Mouse (Mus musculus): ENCODE measurements around the gene Plekhh3. TPM values are rescaled to one million over a fixed set of nuclear protein-coding genes. Genes with fewer than 3 reads are reported as not detected.

The Plekhh3 gene
- total RNA-seq, 1 experiment, result 3.4 TPM

DNA sequence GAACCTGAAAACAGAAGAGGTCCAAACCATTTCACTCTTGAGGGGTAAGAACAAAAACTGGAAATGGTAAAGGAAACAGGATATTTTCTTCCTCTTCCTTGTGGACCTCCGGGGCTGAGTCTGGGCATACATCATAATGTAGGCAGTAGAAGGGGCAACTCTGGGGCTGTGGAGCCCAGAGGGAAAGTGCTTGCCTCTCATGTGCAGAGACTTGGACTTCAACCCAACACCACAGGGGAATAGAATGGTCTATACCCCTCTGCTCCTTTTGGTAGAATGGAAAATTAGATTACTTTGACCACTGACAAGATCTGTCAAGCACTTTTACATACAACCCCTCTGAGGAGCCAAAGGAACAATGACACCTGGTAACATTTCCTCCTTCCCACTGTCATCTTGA is 23.9 kb upstream of the Plekhh3 start:
- TF ChIP-seq ZC3H11A (IDR thresholded peaks at IDR 0.05; ENCODE audit: borderline replicate concordance, low read depth, low read length) (no peak), ZNF384 (IDR thresholded peaks at IDR 0.05; ENCODE audit: low read depth, low read length) (no peak), MAFK (IDR thresholded peaks at IDR 0.05; ENCODE audit: insufficient read depth, low read depth, low read length) (no peak), HCFC1 (IDR thresholded peaks at IDR 0.05; ENCODE audit: borderline replicate concordance, insufficient read depth, low read length) (no peak), CHD2 (IDR thresholded peaks at IDR 0.05; ENCODE audit: low read depth, low read length) (no peak)
- in situ Hi-C loops (cut with MboI; ENCODE audit: low sequenced_read_pairs in 2 of 2, unreplicated experiment in 2 of 2), result no loop called here

DNA sequence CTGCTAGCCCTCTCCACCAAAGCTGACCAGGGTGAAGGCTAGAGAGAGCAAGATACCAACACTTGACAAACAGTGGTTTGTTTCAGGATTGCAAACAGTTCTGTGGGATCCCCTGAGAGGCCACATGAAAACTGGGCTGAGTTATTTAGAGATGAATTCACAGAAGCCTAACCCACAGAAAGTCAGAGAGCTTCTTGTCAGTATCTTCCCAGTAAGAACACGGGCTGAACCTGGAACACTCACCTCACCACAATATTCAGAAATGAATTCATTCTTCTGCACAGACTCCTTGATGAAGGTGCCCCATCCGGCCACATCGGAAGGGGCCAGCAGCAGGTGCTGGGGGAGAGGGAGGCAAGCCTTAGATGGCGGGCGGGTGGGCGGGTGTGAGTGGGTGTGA is 23.5 kb upstream of the Plekhh3 start:
- TF ChIP-seq CHD2 (IDR thresholded peaks at IDR 0.05; ENCODE audit: low read depth, low read length), result no peak
- no peak for TF ChIP-seq MAFK (IDR thresholded peaks at IDR 0.05; ENCODE audit: insufficient read depth, low read depth, low read length)
- TF ChIP-seq HCFC1 (IDR thresholded peaks at IDR 0.05; ENCODE audit: borderline replicate concordance, insufficient read depth, low read length), result no peak
- no peak for TF ChIP-seq ZNF384 (IDR thresholded peaks at IDR 0.05; ENCODE audit: low read depth, low read length)
- no peak for TF ChIP-seq ZC3H11A (IDR thresholded peaks at IDR 0.05; ENCODE audit: borderline replicate concordance, low read depth, low read length)
- in situ Hi-C loops (cut with MboI; ENCODE audit: low sequenced_read_pairs in 2 of 2, unreplicated experiment in 2 of 2), result no loop called here
- no peak overlapping the region for H3K9ac ChIP-seq (ENCODE audit: insufficient read depth, low read depth, low read length, poor library complexity, severe bottlenecking)
- H3K4me1 ChIP-seq (ENCODE audit: control insufficient read depth in 2 of 2, insufficient read depth in 2 of 2, low read length in 2 of 2, poor library complexity in 1 of 2), result peaks cover 0 to 15% of the 10 kb centered on the region in 2 experiments; a peak in 2 of 4 replicates
- peaks cover 20% of the 10 kb centered on the region for H3K36me3 ChIP-seq (ENCODE audit: control insufficient read depth, insufficient read depth, low read length, poor library complexity, severe bottlenecking)
- DNase-seq (ENCODE audit: low read depth, low spot score), result no peak
- H3K9me3 ChIP-seq (ENCODE audit: control insufficient read depth, insufficient read depth, low read depth, low read length), result no peaks in the 10 kb centered on the region
- H3K27ac ChIP-seq (ENCODE audit: insufficient read depth, low read depth, low read length, poor library complexity, severe bottlenecking), result no peak overlapping the region
- no peak overlapping the region for H3K4me3 ChIP-seq (ENCODE audit: insufficient read depth in 1 of 2, low read depth in 1 of 2, low read length in 2 of 2, poor library complexity in 1 of 2, severe bottlenecking in 1 of 2)

More for the DNA sequence above, 23.9 kb upstream of the Plekhh3 start:
- Histone ChIP-seq H3K9me3 (ENCODE audit: control insufficient read depth, insufficient read depth, low read depth, low read length) (no peaks in the 10 kb centered on the region), H3K4me3 (ENCODE audit: insufficient read depth in 1 of 2, low read depth in 1 of 2, low read length in 2 of 2, poor library complexity in 1 of 2, severe bottlenecking in 1 of 2) (no peak overlapping the region), H3K27ac (ENCODE audit: insufficient read depth, low read depth, low read length, poor library complexity, severe bottlenecking) (no peak overlapping the region), H3K9ac (ENCODE audit: insufficient read depth, low read depth, low read length, poor library complexity, severe bottlenecking) (no peak overlapping the region), H3K36me3 (ENCODE audit: control insufficient read depth, insufficient read depth, low read length, poor library complexity, severe bottlenecking) (peaks cover 21% of the 10 kb centered on the region), H3K4me1 (ENCODE audit: control insufficient read depth in 2 of 2, insufficient read depth in 2 of 2, low read length in 2 of 2, poor library complexity in 1 of 2) (peaks cover 0 to 12% of the 10 kb centered on the region in 2 experiments; a peak in 2 of 4 replicates)
- no peak for DNase-seq (ENCODE audit: low read depth, low spot score)

DNA sequence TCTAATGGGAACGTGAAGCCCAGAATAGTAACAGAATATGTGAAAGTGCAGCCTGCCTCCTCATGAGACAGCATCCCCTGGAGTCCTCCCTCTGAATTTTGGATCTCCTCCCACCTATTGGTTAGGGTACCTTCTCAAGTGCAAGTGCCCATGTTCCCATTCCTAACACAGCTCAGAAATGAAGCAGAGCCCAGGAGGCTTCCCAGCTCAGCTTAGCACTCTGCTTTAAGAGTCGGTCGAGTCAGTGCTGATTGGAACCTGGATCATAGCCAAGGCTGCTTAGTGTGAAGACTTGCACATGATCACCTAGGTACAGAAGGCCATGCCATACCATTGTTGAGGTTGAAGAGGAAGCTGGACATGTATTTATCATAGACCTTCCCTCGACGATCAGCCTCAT is 23.0 kb upstream of the Plekhh3 start:
- Histone ChIP-seq H3K27ac (ENCODE audit: insufficient read depth, low read depth, low read length, poor library complexity, severe bottlenecking) (no peak overlapping the region), H3K36me3 (ENCODE audit: control insufficient read depth, insufficient read depth, low read length, poor library complexity, severe bottlenecking) (peaks cover 15% of the 10 kb centered on the region; the same call in 1 of the 2 replicates), H3K9ac (ENCODE audit: insufficient read depth, low read depth, low read length, poor library complexity, severe bottlenecking) (no peak overlapping the region), H3K4me3 (ENCODE audit: insufficient read depth in 1 of 2, low read depth in 1 of 2, low read length in 2 of 2, poor library complexity in 1 of 2, severe bottlenecking in 1 of 2) (no peak overlapping the region), H3K4me1 (ENCODE audit: control insufficient read depth in 2 of 2, insufficient read depth in 2 of 2, low read length in 2 of 2, poor library complexity in 1 of 2) (peaks cover 0 to 20% of the 10 kb centered on the region in 2 experiments; a peak in 2 of 4 replicates), H3K9me3 (ENCODE audit: control insufficient read depth, insufficient read depth, low read depth, low read length) (no peaks in the 10 kb centered on the region)
- DNase-seq (ENCODE audit: low read depth, low spot score), result no peak
- TF ChIP-seq ZC3H11A (IDR thresholded peaks at IDR 0.05; ENCODE audit: borderline replicate concordance, low read depth, low read length) (no peak), ZNF384 (IDR thresholded peaks at IDR 0.05; ENCODE audit: low read depth, low read length) (no peak), CHD2 (IDR thresholded peaks at IDR 0.05; ENCODE audit: low read depth, low read length) (no peak), MAFK (IDR thresholded peaks at IDR 0.05; ENCODE audit: insufficient read depth, low read depth, low read length) (no peak), HCFC1 (IDR thresholded peaks at IDR 0.05; ENCODE audit: borderline replicate concordance, insufficient read depth, low read length) (no peak)
- in situ Hi-C loops (cut with MboI; ENCODE audit: low sequenced_read_pairs in 2 of 2, unreplicated experiment in 2 of 2), result no loop called here

DNA sequence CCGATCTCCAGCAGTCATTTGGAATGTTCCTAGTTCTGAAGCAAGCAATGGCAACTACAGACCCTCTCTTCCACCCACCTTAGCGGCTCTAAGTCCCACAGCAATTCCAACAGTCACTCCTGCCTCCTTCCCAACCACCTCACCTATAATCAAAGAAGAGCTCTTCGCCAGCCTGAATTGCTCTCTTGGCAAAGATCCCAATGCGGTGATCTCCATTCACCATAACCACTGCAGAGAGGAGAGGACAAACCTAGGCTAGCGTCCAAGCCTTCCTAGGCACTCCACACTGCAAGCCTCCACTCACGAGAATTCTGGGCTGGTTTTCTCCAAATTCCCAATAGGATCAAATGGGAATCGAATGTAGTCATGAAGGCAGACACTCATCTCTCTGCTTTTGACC is 21.9 kb upstream of the Plekhh3 start:
- Histone ChIP-seq H3K27ac (ENCODE audit: insufficient read depth, low read depth, low read length, poor library complexity, severe bottlenecking) (no peak overlapping the region), H3K9me3 (ENCODE audit: control insufficient read depth, insufficient read depth, low read depth, low read length) (no peaks in the 10 kb centered on the region), H3K4me3 (ENCODE audit: insufficient read depth in 1 of 2, low read depth in 1 of 2, low read length in 2 of 2, poor library complexity in 1 of 2, severe bottlenecking in 1 of 2) (no peak overlapping the region), H3K4me1 (ENCODE audit: control insufficient read depth in 2 of 2, insufficient read depth in 2 of 2, low read length in 2 of 2, poor library complexity in 1 of 2) (peaks cover 0 to 28% of the 10 kb centered on the region in 2 experiments; a peak in 2 of 4 replicates), H3K36me3 (ENCODE audit: control insufficient read depth, insufficient read depth, low read length, poor library complexity, severe bottlenecking) (peaks cover 9% of the 10 kb centered on the region; the same call in 1 of the 2 replicates), H3K9ac (ENCODE audit: insufficient read depth, low read depth, low read length, poor library complexity, severe bottlenecking) (no peak overlapping the region)
- no peak for DNase-seq (ENCODE audit: low read depth, low spot score)
- in situ Hi-C loops (cut with MboI; ENCODE audit: low sequenced_read_pairs in 2 of 2, unreplicated experiment in 2 of 2), result no loop called here
- no peak for TF ChIP-seq ZNF384 (IDR thresholded peaks at IDR 0.05; ENCODE audit: low read depth, low read length)
- TF ChIP-seq MAFK (IDR thresholded peaks at IDR 0.05; ENCODE audit: insufficient read depth, low read depth, low read length), result no peak
- no peak for TF ChIP-seq CHD2 (IDR thresholded peaks at IDR 0.05; ENCODE audit: low read depth, low read length)
- no peak for TF ChIP-seq HCFC1 (IDR thresholded peaks at IDR 0.05; ENCODE audit: borderline replicate concordance, insufficient read depth, low read length)
- no peak for TF ChIP-seq ZC3H11A (IDR thresholded peaks at IDR 0.05; ENCODE audit: borderline replicate concordance, low read depth, low read length)

Measured in ES-E14 (cell line).